Mouse (Mus musculus) embryonic facial prominence, embryonic 11.5 days (tissue): ENCODE measurements around the gene Larp1b. TPM values are rescaled to one million over a fixed set of nuclear protein-coding genes. Genes with fewer than 3 reads are reported as not detected.
A peak's percentile ranks its signal among the peaks of the same experiment; 100 is the strongest.

Experiments used
- ATAC-seq: fragments of 200-750 bp; cut with Nextera tagmentation; replicated peaks from 2 replicates; pipeline ENCODE4 v1.8.0; 2017; ENCODE audit warnings: low read depth; ENCODE audit not compliant: insufficient number of reproducible peaks, low FRiP score, low TSS enrichment
- DNase-seq: peaks from one replicate; pipeline ENCODE4 v3.0.0-alpha.2; 2015; ENCODE audit warnings: low spot score
- H3K27ac ChIP-seq: fragments of 300-500 bp; sonication (generic); replicated peaks from 2 replicates; pipeline ENCODE4 v1.5.1; 2014; ENCODE audit warnings: mild to moderate bottlenecking, low read depth, low read length, control low read depth
- H3K27me3 ChIP-seq: fragments of 300-500 bp; sonication (generic); 2 replicates; pipeline ENCODE4 v1.6.1; 2014; ENCODE audit warnings: mild to moderate bottlenecking, low read length, moderate library complexity, mixed read lengths; ENCODE audit not compliant: control insufficient read depth, insufficient read depth
- H3K36me3 ChIP-seq: fragments of 300-500 bp; sonication (generic); replicated peaks from 2 replicates; pipeline ENCODE4 v1.6.1; 2014; ENCODE audit warnings: low read depth, mild to moderate bottlenecking, low read length, moderate library complexity, mixed read lengths; ENCODE audit not compliant: control insufficient read depth, insufficient read depth
- H3K4me1 ChIP-seq: fragments of 300-500 bp; sonication (generic); 2 replicates; pipeline ENCODE4 v1.6.1; 2014; ENCODE audit warnings: low read length, mixed read lengths; ENCODE audit not compliant: control insufficient read depth, insufficient read depth
- H3K4me2 ChIP-seq: fragments of 300-500 bp; sonication (generic); 2 replicates; pipeline ENCODE4 v1.6.1; 2014; ENCODE audit warnings: low read depth, mild to moderate bottlenecking, control low read depth, low read length, moderate library complexity
- H3K4me3 ChIP-seq: fragments of 300-500 bp; sonication (generic); 2 replicates; pipeline ENCODE4 v1.5.1; 2014; ENCODE audit warnings: low read depth, low read length, control low read depth
- H3K9ac ChIP-seq: fragments of 300-500 bp; sonication (generic); replicated peaks from 2 replicates; pipeline ENCODE4 v1.6.1; 2014; ENCODE audit warnings: mild to moderate bottlenecking, control low read depth, low read length
- H3K9me3 ChIP-seq: fragments of 300-500 bp; sonication (generic); replicated peaks from 2 replicates; pipeline ENCODE4 v1.6.1; 2016; ENCODE audit warnings: mild to moderate bottlenecking, low read length, inconsistent platforms, mixed read lengths; ENCODE audit not compliant: control insufficient read depth
- WGBS: fragments of 180-500 bp; shearing (Covaris S2); extraction: QIAGEN DNeasy Blood & Tissue Kit; methylation state at CpG from one replicate; pipeline ENCODE4 v1.1.7; 2014; 5-methylcytosine and 5-hydroxymethylcytosine counted together
- polyA plus RNA-seq: library from polyadenylated mRNA; unstranded; fragments of >200 nt; fragmentation: Nextera tagmentation; extraction: Ambion mirVana; gene quantifications from 2 replicates; pipeline ENCODE4 v1.2.1, GENCODE M21; 2014

Gene Larp1b
- polyA plus RNA-seq, 1 experiment from 2014 or later = 1.4 TPM

GRCm38 (mm10) chr3:41030705-41031104 is 81.1 kb downstream of the Larp1b start:
- H3K4me3 ChIP-seq = no peak overlapping the region
- no peaks in the 10 kb centered on the region for H3K4me1 ChIP-seq
- no peaks in the 10 kb centered on the region for H3K9me3 ChIP-seq
- H3K4me2 ChIP-seq = no peak overlapping the region
- no peak overlapping the region for H3K27ac ChIP-seq
- H3K27me3 ChIP-seq = no peaks in the 10 kb centered on the region
- DNase-seq = no peak
- no peak overlapping the region for H3K9ac ChIP-seq
- no peaks in the 10 kb centered on the region for H3K36me3 ChIP-seq
- 85% methylated on average over 1 of the region's 1 CpGs for WGBS
- ATAC-seq = no peak

GRCm38 (mm10) chr3:41031286-41032210 is 81.9 kb downstream of the Larp1b start:
- ATAC-seq (no peak), DNase-seq (no peak)
- H3K27me3 ChIP-seq = no peaks in the 10 kb centered on the region
- H3K9me3 ChIP-seq = no peaks in the 10 kb centered on the region
- no peak overlapping the region for H3K4me2 ChIP-seq
- 75% methylated on average over 12 of the region's 12 CpGs for WGBS
- no peaks in the 10 kb centered on the region for H3K36me3 ChIP-seq
- no peak overlapping the region for H3K9ac ChIP-seq
- H3K4me3 ChIP-seq = no peak overlapping the region
- no peak overlapping the region for H3K27ac ChIP-seq
- H3K4me1 ChIP-seq = no peaks in the 10 kb centered on the region

- no peaks in the 10 kb centered on the region for H3K27me3 ChIP-seq
- ATAC-seq = no peak
- no peak overlapping the region for H3K4me3 ChIP-seq
- DNase-seq = no peak
- WGBS = 67% methylated on average over 5 of the region's 5 CpGs
- no peak overlapping the region for H3K27ac ChIP-seq
- H3K4me2 ChIP-seq = no peak overlapping the region
- H3K36me3 ChIP-seq = no peaks in the 10 kb centered on the region
- no peaks in the 10 kb centered on the region for H3K4me1 ChIP-seq
- no peak overlapping the region for H3K9ac ChIP-seq
- H3K9me3 ChIP-seq = no peaks in the 10 kb centered on the region
These were observed 88.8 kb downstream of the Larp1b start for GRCm38 (mm10) chr3:41038297-41038916.

GRCm38 (mm10) chr3:41041241-41041640 is 91.6 kb downstream of the Larp1b start:
- no peaks in the 10 kb centered on the region for H3K36me3 ChIP-seq
- 66% methylated on average over 5 of the region's 5 CpGs for WGBS
- H3K27me3 ChIP-seq = no peaks in the 10 kb centered on the region
- no peak overlapping the region for H3K27ac ChIP-seq
- no peak for DNase-seq
- no peaks in the 10 kb centered on the region for H3K9me3 ChIP-seq
- no peak overlapping the region for H3K9ac ChIP-seq
- H3K4me3 ChIP-seq = no peak overlapping the region
- no peak overlapping the region for H3K4me2 ChIP-seq
- ATAC-seq = no peak
- H3K4me1 ChIP-seq = no peaks in the 10 kb centered on the region

- Histone ChIP-seq H3K9ac (no peak overlapping the region), H3K27me3 (no peaks in the 10 kb centered on the region), H3K36me3 (no peaks in the 10 kb centered on the region), H3K4me3 (no peak overlapping the region), H3K9me3 (no peaks in the 10 kb centered on the region), H3K4me2 (no peak overlapping the region), H3K27ac (no peak overlapping the region), H3K4me1 (no peaks in the 10 kb centered on the region)
- no peak for ATAC-seq
- 84% methylated on average over 4 of the region's 4 CpGs for whole genome bisulfite sequencing
- DNase-seq = peak; percentile 70
These were observed 92.7 kb downstream of the Larp1b start for GRCm38 (mm10) chr3:41042195-41042938.

GRCm38 (mm10) chr3:41043756-41044354 is 94.2 kb downstream of the Larp1b start:
- Histone ChIP-seq H3K4me1 (no peaks in the 10 kb centered on the region), H3K27ac (no peak overlapping the region), H3K27me3 (no peaks in the 10 kb centered on the region), H3K4me2 (no peak overlapping the region), H3K36me3 (no peaks in the 10 kb centered on the region), H3K9ac (no peak overlapping the region), H3K9me3 (no peaks in the 10 kb centered on the region), H3K4me3 (no peak overlapping the region)
- WGBS = 77% methylated on average over 11 of the region's 11 CpGs
- DNase-seq (no peak), ATAC-seq (no peak)

GRCm38 (mm10) chr3:41047838-41048237 is 98.2 kb downstream of the Larp1b start:
- Histone ChIP-seq H3K36me3 (no peaks in the 10 kb centered on the region), H3K27ac (no peak overlapping the region), H3K4me1 (no peaks in the 10 kb centered on the region), H3K9ac (no peak overlapping the region), H3K4me3 (no peak overlapping the region), H3K9me3 (no peaks in the 10 kb centered on the region), H3K27me3 (no peaks in the 10 kb centered on the region), H3K4me2 (no peak overlapping the region)
- WGBS = 86% methylated on average over 6 of the region's 6 CpGs
- DNase-seq (no peak), ATAC-seq (no peak)
